Mouse (Mus musculus) hematopoietic stem cell, adult 5-6 weeks (primary cell): ENCODE measurements around the gene Dtx3. TPM values are rescaled to one million over a fixed set of nuclear protein-coding genes. Genes with fewer than 3 reads are reported as not detected.

ENCODE experiments used
- ATAC-seq, 2 experiments: fragments of 125-278 bp in 1 of 2; replicated peaks in 1 of 2; 2 replicates each; pipeline ENCODE4 v1.8.0; 2016 to 2017; ENCODE audit warnings: inconsistent platforms in 2 of 2, mild to moderate bottlenecking in 2 of 2, moderate number of reproducible peaks in 2 of 2, low read depth in 1 of 2, moderate TSS enrichment in 1 of 2; ENCODE audit not compliant: low FRiP score in 2 of 2, poor library complexity in 2 of 2, severe bottlenecking in 2 of 2, insufficient read depth in 1 of 2, low TSS enrichment in 1 of 2
- total RNA-seq: library from RNA; stranded (forward); fragments of 172-1452, 232-1000 nt; gene quantifications from 2 replicates; pipeline ENCODE4 v1.2.3, GENCODE M21; 2017

Gene Dtx3
- 56.2 and 56.8 TPM in 2 replicates for total RNA-seq

DNA sequence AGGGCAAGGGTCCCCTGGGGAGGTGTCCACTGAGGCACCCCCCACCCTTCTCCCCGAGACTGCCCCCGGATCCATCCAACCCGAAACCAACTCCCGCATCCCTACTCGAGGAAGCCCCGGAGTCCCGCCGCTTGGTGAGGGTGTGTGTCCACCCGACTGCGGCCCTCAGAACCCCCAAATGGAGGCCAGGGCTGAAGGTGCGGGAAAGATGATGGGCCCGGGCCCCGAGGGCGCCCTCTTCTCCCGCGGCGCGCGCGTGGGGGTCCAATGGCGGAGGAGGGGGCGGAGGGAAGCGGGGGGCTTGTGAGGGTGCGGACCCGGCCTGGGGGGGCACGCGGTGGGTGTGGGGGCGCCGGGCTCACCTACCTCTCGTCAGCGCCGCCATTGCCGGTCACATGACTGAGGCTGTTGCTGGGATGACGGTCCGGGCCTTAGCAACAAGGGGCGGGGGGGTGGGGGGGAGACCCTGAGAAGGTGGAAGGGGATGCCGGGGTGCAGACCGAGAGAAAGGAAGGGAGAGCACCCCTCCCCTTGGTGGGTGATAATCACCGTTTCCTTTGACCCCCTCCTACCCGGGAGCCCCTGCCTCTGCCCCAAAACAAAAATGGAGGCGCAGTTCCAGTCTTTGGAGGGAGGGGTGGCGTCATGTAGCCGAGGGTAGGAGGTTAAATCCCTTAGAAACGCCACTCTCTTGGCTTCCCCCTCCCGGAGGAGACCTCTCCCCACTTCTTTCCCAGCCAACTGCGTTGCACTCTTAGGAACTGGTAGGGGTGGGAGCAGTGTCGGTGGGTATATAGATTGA is at the start of gene Dtx3:
Gene Dtx3 (minus strand): TSS at position 401 of the 802 bp plus-strand sequence.
- no peak; a peak in 1 of 4 replicates for ATAC-seq

DNA sequence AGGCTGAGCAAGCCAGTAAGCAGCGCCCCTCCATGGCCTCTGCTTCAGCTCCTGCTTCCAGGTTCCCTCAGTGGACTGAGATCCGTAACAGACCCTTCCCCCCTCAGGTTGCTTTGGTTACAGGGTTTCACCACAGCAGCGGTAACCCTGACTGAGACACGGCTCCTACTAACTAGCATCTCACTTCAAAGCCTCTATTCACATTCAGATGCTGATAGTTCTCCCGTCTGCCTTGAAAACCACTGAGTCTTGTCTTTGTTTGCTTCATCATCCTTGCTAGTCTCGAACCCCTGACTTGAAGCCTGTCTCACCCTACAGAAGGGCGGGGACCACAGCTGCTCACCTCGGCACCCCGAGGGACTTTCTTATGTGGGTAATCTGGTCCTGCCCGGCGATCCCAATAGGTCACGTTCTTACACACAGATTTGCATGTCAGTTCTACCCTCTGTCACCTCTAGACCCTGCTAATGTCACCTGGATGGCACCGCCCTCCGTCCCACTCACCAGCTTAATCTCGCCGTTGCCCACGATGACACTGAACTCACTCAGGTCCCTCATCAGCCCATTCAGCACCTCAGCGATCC is 42.8 kb upstream of the Dtx3 start:
- ATAC-seq: no peak

DNA sequence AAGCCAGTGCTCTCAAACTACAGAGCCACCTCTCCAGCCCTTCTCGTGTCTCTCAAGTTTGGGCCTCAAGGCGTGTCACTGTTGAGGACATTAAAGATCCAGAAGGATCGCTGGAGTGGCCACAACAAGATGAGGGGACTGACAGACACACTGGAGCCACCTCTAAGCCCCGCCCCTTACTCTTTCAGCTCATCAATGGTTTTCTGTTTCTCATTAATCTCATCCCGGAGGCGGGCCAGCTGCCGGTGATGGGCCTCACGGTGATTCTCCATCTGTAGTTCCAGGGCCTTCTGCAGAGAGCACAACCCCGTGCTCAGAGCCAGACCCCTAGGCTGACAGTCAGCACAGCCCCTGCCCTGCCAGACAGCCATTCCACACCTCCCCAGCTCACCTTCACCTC is 41.0 kb upstream of the Dtx3 start:
- ATAC-seq: no peak

DNA sequence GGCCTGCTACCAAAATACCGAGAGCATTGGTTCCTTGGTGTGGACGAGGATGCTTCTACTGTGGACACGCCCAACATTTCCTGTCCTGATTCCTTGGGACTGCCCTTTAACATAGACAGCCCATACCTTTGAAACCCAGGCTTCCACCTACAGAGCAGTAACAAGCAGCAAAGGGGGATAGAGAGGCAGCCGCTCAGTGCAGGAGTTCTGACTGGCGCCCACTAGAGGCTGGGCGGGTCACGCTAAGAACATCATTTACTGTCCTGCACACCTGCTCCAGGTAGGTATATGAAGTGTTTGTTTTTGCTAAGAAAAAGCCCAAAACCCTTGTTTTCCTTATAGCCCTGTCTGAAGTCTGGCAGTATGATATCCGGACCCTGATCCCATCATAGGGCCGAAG is 37.6 kb upstream of the Dtx3 start:
- ATAC-seq: no peak

DNA sequence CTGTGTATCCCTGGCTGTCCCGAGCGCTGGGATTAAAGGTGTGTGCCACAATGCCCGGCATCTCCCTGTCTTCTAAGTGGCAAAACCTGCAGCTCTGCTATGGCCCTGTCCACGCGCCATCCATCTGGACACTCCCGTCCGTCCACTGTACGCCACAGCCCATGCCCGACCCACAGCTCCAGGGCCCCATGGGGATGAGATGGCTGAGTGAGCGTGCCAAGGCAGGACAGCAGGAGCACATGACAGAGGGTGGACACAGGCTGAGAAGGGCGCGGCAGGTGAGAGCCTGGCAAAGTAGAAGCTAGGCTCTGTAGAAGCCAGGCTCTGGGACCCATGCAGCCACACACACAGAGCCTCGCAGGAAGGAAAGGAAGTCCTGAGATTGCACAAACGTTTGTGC is 36.2 kb upstream of the Dtx3 start:
- ATAC-seq: no peak

DNA sequence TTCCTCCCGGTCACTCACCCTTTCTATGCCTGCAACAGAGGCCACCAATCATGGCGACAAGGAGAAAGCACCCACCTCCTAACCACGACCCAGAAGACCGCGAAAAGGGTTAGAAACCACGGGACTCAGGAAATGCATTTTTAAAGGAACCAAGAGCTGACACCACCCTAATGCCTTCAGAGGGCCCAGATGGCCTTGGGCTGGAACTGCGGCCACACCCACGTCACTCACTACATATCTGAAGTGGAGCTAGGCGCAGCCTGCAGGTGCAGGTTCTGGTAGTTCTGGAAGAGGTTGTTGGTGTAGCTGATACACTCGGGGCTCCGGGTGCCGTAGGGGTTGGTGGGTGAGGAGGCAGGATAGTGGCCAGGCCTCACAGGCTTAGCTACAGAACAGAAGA is 35.2 kb upstream of the Dtx3 start:
- ATAC-seq: peak; percentile 42 to 47

DNA sequence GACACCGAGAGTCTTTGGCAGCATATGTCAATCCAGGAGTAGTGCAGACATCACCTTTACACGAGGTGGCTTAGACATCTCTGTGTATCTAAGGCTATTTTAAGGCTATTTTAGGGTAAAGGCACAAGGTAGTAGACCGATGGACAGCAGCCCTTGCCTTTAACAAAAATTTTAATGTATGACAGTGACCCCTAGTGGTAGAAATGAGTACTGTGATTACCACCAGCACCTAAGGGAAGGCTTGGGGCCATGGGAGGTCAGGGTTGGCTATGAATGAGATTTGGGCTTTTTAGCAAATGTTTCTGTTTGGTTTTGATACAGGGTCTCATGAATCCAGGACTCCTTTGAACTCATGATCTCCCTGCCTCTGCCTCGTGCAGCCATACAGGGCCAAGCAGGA is 33.4 kb upstream of the Dtx3 start:
- peak; percentile 34 to 43; a peak in 1 of 4 replicates for ATAC-seq

DNA sequence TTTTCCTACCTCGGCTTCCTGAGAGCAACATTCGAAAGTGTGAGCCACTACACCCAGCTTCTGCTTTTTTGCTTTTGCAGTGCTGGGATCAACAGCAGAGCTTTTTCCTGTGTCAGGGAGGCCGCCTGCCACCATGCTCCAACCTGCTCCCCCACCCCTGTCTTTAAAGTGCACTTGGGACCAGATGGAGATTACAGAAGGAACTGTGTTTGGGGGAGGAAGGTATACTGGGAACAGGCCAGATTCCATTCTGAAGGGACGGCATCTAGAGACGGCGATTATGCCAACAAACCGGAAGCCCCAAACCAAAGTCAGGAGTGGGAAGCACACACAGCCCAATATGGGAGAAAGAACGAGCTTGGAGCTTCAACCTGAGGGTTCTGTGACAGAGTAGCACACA is 31.6 kb upstream of the Dtx3 start:
- ATAC-seq: peak; percentile 29 to 55; a peak in 3 of 4 replicates

DNA sequence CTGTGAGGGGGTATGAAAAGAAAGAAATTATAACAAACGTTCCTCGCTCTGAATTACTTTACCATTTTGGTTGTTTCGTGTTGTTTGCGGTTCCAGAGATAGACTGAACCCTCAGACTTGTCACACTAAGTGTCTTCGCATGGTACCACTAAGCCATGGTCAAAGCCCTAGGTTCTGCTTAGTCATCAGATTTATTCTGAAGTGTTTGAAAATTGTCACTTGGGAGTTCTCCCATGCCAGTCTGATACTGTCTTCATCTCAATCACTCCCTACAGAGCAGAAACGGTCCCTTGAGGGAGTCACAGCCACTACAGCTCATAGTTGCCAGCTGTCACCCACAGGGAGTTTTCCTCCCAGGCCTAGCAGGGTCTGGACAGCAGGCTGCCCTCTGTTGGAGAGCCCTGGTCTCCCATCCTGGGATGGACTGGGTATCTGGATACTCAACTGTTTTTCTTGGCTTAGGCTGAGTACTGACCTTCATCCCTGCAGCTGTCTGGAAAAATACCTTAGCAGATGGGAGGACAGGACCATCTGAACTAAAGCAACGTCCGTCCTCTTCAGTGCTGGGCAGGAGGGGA is 30.9 kb upstream of the Dtx3 start:
- ATAC-seq: no peak

DNA sequence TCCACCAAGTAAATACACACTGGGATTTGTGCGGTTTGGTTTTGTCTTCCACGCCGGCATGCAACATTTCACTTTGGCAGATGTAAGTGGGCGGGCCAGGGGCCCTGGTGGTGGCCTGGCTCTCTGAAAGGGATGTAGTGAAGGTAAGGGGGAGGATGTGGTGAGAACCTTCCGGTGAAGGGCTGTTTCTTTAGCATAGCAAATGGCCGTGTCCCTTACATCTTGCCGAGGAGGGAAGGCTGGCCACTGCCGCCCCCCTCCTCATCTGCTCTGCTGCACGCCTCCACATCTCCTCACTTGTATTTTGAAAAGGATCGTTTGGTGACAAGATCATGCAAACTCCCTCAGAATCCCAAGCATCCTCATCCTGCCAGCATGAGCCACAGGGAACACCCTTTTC is 30.2 kb upstream of the Dtx3 start:
- peak; percentile 81 to 82 for ATAC-seq

DNA sequence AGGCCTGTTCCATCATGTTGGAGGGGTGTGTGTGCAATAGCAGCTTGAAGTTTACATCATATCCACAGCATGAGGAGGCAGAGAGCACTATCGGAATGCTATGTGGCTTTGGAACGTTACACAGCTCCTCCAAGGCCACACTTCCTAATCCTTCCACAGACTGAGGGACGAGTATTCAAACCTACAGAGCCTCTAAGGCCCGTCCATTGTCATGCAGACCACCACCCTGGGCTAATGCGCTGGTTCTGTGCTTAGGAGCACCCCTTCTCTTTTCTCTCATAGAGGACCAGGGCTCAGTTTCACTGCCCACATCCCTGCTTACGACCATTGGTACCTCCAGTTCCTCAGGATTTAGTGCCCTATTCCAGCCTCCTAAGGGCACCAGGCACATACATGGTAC is 29.7 kb upstream of the Dtx3 start:
- no peak for ATAC-seq

DNA sequence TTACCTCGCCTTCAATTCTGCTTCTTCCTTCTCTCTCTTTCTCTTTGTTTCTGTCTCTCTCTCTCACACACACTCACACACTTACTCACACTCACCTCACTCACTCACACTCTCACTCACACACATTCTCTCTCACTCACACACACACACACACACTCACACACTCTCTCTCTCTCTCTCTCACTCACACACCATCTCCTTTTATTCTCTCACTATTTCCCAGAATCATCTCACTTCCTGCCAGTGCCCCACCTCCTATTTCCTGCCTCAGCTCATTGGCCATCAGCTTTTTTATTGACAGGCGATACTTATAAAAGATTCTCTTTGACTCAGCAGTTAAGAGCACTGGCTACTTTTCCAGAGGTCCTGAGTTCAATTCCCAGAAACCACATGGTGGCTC is 22.8 kb upstream of the Dtx3 start:
- ATAC-seq: no peak

DNA sequence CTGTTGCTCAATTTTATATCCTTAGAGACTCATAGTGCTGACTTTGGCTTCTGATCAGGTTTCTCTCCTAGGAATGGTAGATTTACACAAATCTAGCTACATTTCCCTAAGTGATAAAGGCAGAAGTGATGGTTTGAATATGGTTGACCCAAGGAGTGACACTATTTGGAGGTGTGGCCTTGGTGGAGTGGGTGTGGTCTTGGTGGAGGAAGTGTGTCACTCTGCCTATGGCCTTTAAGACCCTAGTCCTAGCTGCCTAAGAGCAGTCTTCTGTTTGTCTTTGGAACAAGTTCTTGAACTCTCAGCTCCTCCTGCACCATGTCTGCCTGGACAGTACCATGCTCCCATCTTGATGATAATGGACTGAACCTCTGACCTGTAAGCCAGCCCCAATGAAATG is 21.6 kb upstream of the Dtx3 start:
- ATAC-seq: no peak

DNA sequence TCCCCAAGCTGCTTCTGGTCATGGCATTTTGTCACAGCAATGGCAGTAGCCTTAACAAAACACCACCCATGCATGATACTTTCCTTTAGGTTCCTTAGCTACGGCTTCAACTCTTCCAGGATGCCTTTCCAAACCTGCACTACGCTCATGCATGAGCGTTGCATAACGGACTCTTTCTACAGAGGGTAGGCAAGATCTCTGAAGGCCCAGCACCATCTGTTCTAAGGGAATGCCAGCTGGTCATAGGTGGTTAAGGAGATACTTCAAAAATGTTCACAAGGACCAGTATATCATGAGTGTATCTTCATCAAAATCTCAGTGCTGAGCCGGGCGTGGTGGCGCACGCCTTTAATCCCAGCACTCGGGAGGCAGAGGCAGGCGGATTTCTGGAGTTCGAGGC is 20.9 kb upstream of the Dtx3 start:
- no peak for ATAC-seq

DNA sequence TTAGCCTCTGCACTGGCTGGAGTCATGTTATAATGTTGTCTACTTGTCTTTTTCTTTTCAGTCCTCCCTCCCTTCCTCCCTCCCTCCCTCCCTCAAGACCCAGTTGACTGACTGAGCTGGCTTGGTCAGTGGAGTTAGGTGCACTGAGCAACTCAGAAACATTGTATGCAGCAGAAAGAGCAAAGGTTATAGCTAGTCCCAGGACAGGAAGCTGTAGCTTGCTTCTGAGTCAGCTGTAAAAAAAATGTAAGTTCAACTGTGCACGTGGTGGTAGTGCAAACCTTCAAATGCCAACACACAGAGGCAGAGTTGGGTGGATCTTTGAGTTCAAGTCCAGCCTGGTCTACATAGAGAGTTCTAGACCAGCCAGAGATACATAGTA is 18.9 kb upstream of the Dtx3 start:
- no peak for ATAC-seq

DNA sequence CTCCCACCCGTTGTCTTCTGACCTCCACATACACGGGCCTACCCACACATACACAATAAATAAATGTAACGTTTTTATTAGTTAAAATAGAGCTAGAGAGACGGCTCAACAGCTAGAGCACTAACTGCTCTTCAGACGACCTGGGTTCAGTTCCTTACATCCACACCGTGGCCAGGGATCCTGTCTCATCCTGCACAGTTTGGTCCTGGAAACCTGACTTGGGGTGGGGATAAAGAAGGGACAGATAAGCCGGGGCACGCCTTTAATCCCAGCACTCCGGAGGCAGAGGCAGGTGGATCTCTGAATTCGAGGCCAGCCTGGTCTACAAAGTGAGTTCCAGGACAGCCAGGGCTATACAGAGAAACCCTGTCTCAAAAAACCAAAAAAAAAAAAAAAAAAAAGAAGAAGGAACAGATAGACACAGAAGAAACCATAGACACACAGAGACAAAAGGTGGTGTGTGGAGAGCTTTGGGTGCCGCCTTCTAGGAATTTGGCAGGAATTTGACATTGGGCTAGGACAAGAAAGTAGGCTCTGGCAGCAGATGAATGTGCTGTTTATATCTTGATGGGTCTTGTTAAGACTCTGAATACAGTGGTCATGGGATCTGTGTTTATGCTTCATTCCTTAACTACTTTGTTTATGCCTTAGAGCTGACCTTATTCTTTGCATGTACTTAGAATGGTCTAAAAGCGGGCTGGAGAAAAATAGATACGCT is 18.3 kb upstream of the Dtx3 start:
- no peak for ATAC-seq

DNA sequence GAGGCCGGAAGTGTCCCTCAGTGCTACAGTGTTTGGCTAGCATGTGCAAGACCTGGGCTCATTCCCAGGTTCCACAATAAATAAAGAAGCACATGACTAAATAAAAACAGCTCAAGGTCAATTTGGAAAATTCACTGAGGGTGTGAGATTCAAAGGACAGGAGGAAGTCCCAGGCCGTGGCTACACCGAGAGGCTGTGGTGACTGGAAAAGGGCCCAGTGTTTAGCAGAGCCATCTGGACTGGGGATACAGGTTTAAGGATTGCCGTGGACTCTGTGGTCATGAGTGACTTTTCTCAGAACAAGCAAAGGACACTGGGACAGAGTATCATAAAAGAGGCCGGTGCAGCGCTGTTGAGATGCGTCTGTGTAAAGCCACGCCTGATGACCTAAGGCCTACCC is 17.7 kb upstream of the Dtx3 start:
- no peak for ATAC-seq

DNA sequence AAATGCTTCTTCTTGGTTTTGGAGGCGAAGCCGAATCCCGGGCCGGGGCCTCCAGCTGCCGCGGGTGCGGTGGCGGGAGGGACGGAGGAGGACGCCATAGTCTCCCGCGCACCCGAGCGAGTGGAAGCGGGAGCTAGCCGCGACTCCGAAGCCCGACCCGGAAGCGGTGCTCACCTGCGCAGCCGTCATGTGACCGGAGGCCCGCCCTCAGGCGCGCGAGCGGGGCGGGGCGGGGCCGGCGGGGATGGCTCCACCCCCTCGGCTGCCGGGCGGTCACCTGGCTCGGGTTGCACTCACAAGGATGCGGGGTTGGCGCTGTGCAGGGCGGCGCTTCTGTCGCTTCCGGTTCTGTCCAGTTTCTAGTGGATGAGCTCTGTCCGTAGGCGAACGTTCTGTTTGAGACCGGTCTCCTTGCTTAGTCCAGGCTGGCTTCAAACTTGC is 15.9 kb upstream of the Dtx3 start, which contains the start of gene Pip4k2c:
Gene Pip4k2c (minus strand): TSS at position 172 of the 441 bp plus-strand sequence.
- peak; percentile 86 to 89 for ATAC-seq
